Mouse (Mus musculus): ENCODE data around the gene Gm13285.
"Not testable (repeated sequence)": the region's sequence is repeated elsewhere in the genome, so short reads cannot be mapped to it uniquely, and the experiment has no call there.

The Gm13285 gene

GRCm38 (mm10) chr4:88793936-88794675 lies 5.4 kb upstream of the Gm13285 start, which contains the start of gene Gm13275:
Gene Gm13275, plus strand, starts transcription at chr4:88794487.
- DNase-seq (ENCODE audit: extremely low read depth, insufficient read length, low spot score): not testable (repeated sequence)

- DNase-seq (ENCODE audit: extremely low read depth, insufficient read length, low spot score): not testable (repeated sequence)
Measured at GRCm38 (mm10) chr4:88797097-88797496, 2.4 kb upstream of the Gm13285 start, which contains the start of gene Gm13279. Gene Gm13279, plus strand, starts transcription at chr4:88797397.

GRCm38 (mm10) chr4:88802954-88803353 lies 3.5 kb downstream of the Gm13285 start, which contains the start of gene Gm13287:
Gene Gm13287, plus strand, starts transcription at chr4:88803254.
- DNase-seq (ENCODE audit: extremely low read depth, insufficient read length, low spot score): not testable (repeated sequence)

GRCm38 (mm10) chr4:88805231-88805630 lies 5.8 kb downstream of the Gm13285 start, which contains the start of gene Gm13288:
Gene Gm13288, plus strand, starts transcription at chr4:88805531.
- DNase-seq (ENCODE audit: extremely low read depth, insufficient read length, low spot score): not testable (repeated sequence)

- DNase-seq (ENCODE audit: extremely low read depth, insufficient read length, low spot score): not testable (repeated sequence)
Measured at GRCm38 (mm10) chr4:88805761-88806160, 6.3 kb downstream of the Gm13285 start.

- no peak for DNase-seq (ENCODE audit: extremely low read depth, insufficient read length, low spot score)
Measured at GRCm38 (mm10) chr4:88815928-88816327, 16.5 kb downstream of the Gm13285 start, which contains the start of gene Ifna7. Gene Ifna7, plus strand, starts transcription at chr4:88816228.

GRCm38 (mm10) chr4:88819659-88820058 lies 20.2 kb downstream of the Gm13285 start, which contains the start of gene Ifna11:
Gene Ifna11, plus strand, starts transcription at chr4:88819959.
- no peak for DNase-seq (ENCODE audit: extremely low read depth, insufficient read length, low spot score)

- no peak for DNase-seq (ENCODE audit: extremely low read depth, insufficient read length, low spot score)
Measured at GRCm38 (mm10) chr4:88822995-88823394, 23.5 kb downstream of the Gm13285 start.

- DNase-seq (ENCODE audit: extremely low read depth, insufficient read length, low spot score): not testable (repeated sequence)
Measured at GRCm38 (mm10) chr4:88827116-88827515, 27.7 kb downstream of the Gm13285 start, which contains the start of gene Ifna6. Gene Ifna6, plus strand, starts transcription at chr4:88827416.

GRCm38 (mm10) chr4:88830523-88830922 lies 31.1 kb downstream of the Gm13285 start:
- DNase-seq (ENCODE audit: extremely low read depth, insufficient read length, low spot score): no peak

- not testable (repeated sequence) for DNase-seq (ENCODE audit: extremely low read depth, insufficient read length, low spot score)
Measured at GRCm38 (mm10) chr4:88835225-88835624, 35.8 kb downstream of the Gm13285 start, which contains the start of gene Ifna5. Gene Ifna5, plus strand, starts transcription at chr4:88835525.

GRCm38 (mm10) chr4:88838828-88839227 lies 39.4 kb downstream of the Gm13285 start:
- DNase-seq (ENCODE audit: extremely low read depth, insufficient read length, low spot score): no peak

GRCm38 (mm10) chr4:88840058-88840457 lies 40.6 kb downstream of the Gm13285 start:
- no peak for DNase-seq (ENCODE audit: extremely low read depth, insufficient read length, low spot score)

- DNase-seq (ENCODE audit: extremely low read depth, insufficient read length, low spot score): no peak
Measured at GRCm38 (mm10) chr4:88841438-88841911, 42.0 kb downstream of the Gm13285 start, which contains the start of gene Ifna4. Gene Ifna4, plus strand, starts transcription at chr4:88841861.

GRCm38 (mm10) chr4:88845334-88845733 lies 45.9 kb downstream of the Gm13285 start:
- DNase-seq (ENCODE audit: extremely low read depth, insufficient read length, low spot score): peak; percentile 9

GRCm38 (mm10) chr4:88849698-88850097 lies 50.2 kb downstream of the Gm13285 start, which contains the start of gene Ifna1:
Gene Ifna1, plus strand, starts transcription at chr4:88850087.
- DNase-seq (ENCODE audit: extremely low read depth, insufficient read length, low spot score): no peak

Measured in 3134 (cell line).